Mouse (Mus musculus) urinary bladder, postnatal 4 days (tissue): ENCODE measurements around the gene Coq8b.

Experiments
- DNase-seq, 2 experiments: peaks; one replicate each; pipeline ENCODE4 v3.0.0; 2021 to 2022; ENCODE audit warnings: low spot score in 2 of 2

Gene Coq8b

DNA sequence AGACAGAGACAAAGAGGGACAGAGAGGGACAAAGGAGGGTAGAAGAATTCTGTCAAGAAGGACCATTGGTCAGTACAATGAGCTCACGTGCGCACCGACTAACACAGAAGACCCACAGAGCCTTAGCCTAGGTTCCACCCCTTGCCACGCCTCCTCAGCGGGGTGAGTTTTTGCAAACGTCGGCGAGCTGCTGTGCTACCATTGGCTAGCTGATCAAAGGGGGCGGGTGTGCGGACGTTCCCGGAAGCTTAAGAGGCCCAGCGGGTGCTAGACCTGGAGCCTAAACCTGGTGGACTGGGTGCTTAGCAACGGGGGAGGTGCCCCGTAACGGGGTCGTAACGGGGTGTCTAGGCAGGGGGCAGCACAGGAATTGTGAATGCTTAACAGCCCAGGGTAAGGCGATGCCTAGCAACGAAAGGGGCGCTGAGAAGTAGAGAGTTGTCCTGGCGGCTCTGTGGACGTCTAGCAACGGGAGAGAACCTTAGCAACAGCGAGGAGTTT, at the start of gene Coq8b:
Coq8b (plus strand) TSS at position 243 of the 501 bp plus-strand sequence.
- peak; percentile 88 to 95 for DNase-seq

DNA sequence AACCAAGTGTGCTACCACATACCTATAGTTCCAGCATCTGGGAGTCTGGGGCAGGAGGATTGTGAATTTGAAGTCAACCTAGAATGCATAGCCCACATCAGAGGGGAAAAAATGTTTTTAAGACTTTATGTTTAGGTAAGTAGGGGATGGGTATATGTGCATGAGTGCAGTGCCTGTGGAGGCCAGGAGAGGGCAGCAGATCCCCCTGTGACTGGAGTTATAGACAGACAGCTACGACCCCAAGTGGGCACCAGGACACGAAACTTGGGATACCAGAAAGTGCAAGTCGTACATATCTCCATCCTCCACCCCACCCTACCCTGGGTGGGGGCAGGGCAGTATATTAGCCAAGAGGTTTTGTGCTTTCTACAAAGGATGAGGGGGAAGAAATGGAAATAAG, 47.9 kb upstream of the Coq8b start:
- DNase-seq, result no peak

DNA sequence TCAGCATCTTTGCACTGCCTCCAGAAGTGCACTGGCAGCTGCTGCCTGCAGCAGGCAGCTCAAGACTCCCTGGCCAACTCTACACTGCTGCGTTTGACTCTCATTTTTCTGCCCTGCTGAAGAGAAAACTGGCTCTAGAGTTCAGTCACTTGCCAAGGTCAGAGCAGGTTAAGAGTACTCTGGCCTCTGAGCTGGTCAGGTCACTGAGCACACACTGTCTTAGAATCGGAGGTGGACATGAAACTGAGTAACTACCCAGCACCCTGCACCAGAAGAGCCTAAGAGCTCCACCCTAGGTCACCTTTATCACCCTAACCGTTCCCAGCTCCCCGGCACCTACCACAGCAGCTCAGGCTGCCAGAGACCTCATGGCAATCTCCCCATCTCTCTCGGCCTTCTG, 46.8 kb upstream of the Coq8b start:
- DNase-seq, result no peak

DNA sequence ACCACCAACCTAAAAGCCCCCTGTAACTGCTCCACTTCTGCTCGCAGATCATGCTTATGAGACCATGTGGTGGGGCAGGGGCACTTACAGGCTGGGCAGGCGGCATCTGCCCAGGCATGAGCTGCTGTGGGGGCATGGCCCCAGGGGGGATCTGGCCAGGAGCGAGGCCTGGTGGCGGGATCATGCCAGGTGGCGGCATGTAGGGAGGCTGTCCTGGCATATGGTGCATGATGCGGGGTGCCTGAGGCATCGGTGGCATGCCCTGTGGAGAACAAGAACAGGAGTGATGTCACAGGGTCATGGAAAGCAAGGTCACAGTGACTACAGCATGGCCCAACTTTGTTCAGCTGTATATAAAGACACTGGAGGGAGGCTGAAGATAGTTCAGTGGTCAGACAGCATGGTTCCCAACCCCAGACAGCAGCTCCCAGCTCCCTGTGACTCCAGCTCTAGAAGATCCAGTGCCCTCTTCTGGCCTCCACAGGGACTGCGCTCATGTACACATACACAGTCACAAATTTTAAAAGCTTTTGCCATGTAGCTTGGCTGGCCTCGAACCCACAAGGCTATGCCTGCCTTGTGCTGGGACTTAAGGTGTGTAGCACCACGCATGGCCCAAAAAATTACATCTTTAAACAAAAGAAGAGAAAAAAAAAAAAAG, 43.4 kb upstream of the Coq8b start:
- DNase-seq, result no peak

DNA sequence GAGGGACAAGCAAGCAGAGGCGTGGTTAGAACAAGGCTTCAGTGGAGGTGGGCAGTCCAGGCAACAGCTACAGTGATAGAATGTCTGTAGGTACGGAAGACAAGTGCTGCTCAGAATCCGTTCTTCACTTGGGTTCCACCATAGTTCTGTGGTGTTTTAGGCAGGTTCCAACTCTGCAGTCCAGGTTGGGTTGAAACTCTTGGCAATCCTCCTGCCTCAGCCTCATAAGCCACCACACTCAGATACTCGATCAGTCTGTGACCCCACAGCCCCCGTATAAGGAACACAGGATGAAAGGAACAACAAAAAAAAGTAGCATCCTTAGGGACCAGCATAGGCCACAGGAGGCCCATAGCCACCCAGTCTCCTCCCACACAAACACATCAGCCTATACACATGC, 40.4 kb upstream of the Coq8b start:
- no peak for DNase-seq

DNA sequence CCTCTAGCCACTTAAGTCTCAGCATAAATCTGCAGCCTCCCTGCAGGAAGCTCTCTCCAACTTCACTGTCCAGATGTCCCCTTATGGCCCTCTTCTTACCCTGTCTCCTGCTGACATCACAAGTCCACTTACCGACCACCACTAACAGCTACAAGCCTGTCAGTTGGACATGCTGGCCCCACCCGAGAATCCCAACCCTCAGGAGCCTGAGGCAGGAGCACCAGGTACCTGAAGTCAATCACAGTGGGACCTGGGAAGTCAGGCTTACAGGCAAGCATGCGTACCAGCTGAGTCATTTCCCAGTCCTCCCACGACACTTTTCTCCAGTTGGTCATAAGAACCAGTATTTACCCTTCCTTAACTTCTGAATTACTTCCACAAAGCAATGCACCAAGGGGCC, 39.1 kb upstream of the Coq8b start:
- DNase-seq, result no peak

DNA sequence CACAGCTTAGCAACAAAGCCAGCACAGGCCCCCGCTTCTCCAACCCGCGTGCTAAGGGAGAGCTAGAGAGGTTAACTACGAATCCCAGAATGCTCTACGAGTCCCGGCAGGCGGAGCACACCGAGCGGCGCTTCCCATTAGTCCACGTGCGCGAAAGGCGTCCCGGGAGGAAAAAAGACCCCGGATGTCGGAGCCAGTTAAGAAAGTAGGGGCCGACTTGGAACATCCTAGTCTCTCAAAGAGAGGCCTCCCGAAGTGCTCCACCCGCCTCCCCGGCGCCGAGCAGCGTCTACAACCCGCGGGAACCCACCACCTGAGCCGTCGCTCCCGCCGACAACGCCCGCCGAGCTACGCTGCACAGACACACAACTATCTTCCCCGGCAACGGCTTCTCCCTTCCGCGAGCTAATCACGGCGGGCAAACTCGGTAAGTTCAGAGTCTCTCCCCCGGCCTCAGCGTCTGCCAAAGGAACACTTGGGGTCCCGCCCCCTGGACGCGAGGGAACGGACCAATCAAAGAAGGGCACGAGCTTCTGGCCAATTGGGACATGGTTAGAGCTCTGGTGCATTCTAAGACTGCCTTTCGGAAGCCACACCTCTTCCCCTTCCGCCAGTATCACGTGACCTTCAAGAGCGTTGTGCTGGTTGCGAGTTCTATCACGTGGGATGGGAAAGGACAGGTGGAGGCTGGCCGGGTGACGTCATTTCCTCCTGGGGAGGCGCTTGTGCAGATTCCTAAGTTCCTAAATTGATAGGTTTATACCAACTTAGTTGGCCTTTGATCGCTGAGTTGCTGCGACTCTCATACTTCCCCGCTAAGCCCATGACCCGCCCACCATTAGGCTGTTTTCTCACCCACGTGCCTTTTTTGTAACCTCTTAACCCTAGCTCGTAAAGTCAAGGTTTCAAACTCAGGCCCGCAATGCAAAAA, 36.9 kb upstream of the Coq8b start, which contains the start of the genes BC024978 and Snrpa:
BC024978 (plus strand) TSS at position 101 of the 931 bp plus-strand sequence.
Snrpa (minus strand) TSS at position 591 of the 931 bp plus-strand sequence.
- peak; percentile 95 to 96 for DNase-seq

DNA sequence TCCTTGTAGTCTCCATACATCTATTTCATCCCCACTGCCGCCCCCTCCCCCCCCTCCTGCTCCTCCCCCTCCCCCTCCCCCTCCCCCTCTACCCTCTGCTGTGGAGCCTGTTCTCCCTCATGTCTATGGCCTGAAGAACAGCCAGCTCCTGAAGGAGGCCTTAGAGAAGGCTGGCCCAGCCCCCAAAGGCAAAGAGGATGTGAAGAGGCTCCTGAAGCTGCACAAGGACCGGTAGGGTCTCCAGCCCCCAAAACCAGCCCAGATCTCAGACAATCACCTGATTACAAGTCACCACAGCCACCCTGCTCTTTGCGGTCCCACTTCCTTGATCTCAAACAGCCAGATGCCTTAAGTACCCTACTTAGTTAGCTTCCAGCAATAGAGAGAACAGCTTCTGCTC, 35.7 kb upstream of the Coq8b start:
- no peak for DNase-seq

DNA sequence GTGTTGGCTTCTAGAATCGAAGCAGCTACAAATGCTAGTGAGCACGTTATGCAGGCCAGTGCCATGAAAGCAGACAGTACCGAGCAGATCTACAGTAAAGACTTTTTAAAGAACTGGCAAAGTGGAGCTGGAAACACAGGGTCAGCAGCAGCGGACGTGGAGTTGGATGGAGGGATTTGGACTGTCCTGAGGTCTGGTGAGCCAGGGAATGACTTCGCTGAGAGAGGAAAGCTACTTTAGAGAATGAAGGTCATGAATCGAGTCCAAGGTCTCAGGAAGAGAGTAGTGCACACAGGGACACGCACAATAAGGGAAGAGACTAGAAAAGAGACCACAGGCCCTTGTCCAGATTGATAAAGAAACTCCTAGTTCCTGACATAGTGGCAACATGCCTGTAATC, 35.2 kb upstream of the Coq8b start:
- no peak for DNase-seq

DNA sequence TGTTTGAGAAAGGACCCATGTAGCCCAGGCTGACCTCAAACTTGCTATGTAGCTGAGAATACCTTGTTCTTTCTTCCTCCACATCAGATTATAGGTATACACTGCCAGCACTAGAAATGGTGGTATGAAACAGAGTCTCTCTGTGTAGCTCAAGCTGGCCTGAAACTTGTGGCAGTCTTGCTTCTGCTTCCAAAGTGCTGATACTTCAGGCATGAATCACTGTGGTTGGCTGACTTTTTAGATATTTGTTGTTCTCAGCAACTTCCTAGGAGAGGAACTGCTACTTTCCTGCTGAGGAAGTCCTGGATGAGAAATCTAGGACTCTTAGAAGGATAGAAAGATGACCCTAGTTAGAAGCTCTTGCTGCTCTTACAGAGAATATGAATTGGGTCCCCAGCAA, 34.5 kb upstream of the Coq8b start:
- DNase-seq, result no peak

DNA sequence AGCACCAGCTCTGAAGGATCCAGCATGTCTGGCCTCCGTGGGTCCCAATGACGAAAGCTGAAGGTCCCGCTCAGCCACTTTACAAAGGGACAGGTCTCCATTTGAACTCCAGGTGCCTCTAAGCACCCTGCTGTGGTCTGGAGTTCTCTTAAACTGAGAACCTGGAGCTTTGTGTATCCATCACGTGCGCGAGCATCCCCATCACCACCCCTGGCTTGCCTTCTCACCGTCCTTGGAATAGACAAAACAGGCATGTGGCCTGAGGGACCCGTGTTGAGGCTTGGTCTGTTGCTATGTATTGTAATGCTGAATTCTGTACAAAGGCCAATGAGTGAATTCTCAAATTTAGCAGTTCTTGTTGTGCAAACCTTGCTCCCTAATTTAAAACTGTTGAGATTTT, 34.0 kb upstream of the Coq8b start:
- no peak for DNase-seq

DNA sequence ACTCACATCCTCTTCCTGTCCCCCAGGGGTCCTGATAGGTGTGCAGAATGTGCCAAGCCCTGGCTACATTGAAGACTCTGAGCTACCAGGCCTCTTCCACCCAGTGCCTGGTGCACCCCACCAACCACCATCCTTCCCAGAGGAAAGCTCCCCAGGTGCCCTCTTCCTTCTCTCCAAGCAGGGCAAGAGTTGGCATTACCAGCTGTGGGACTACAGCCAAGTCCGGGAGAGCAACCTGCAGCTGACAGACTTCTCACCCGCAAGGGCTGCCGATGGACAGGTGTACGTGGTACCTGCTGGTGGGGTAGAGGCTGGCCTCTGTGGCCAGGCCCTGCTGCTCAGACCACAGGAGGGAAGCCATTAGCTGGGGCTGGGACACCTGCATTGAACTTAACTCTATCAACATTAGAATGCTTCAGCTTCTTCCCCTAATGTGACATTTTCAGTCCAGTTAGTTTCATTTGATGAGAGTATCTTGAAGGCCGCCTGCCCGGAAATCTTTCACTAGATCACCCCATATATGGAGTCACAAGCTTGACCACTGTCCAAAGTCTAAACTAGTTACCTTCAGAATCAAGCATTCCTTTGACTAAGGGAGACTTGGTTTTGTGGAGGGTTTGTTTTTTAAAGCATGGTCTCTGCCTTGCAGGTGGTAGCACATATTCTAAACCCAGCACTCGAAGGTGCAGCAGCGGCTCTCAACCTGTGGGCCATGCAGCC, 28.9 kb upstream of the Coq8b start:
- no peak for DNase-seq

DNA sequence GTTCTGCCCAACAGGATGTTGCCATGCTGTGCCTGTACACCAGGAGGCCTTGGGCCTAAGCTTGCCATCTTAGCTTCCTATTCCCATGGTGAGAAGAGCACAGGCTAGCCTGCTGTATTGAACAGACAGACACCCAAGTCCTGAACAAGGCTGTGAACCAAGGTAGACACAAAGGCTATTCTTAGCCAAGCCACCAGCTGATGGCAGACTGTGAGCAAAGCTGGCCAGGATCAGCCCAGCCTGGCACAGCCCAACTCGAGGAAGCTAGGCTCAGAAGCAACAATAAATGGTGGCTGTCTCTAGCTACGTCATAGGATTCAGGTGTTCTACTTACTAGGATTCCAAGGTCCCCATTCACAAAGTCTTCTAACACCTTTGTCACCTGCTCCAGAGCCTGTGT, 20.2 kb upstream of the Coq8b start:
- no peak for DNase-seq

DNA sequence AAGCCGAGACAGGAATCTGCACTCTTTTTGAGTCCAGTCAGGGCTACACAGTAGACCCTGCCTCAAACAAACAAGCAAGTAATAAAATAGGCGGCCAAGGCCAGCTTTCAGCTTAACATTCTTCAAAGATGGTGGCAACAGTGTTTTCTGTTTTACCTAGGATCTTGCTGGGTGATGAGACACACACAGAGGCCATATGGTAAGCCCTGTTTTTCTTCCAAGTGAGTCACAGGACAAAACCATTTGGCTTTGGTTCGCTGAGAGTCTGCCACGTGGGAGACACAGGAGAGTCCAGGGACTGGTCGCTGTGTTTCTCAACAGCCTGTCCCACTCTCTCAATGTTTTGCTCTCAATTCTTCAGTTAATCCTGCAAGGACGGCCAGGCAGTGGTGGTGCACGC, 14.2 kb upstream of the Coq8b start:
- DNase-seq, result no peak

DNA sequence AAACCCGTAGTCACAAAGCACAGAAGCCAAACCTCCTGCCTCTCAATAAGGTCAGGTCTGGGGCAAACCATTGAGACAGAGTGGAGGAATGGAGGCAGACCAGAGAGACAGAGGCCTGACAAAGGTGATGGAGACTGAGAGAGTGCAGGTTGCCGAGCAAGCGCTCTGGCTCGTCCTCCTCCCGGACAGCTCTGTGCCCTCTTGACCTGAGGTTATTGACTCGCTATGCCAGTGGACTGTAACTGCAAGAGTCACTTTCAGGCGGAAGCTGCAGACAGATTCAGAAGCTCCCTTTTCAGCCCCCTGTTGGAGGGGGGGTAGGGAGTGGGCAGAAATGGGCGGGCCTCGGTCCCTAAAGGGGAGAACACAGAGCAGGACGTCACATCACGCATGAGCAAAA, 12.9 kb upstream of the Coq8b start:
- DNase-seq, result no peak

DNA sequence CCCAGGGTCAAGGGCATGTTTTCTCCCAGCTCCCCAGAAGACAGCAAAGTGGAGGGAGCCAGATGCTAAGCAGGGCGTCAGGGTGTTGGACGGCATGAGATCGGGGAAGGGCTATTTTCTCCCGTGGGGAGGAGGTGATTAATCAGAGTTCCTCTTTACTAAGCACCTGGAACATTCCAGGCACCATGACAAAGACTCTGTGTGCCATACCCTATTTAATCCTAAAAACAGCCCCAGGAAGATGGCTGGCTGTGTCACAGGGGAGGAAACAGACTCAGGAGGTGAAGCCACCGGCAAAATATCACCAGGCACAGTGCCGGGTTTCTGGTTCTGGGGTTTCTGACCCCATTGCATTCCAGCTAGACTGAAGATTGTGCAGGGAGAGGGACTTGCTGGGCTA, 10.9 kb upstream of the Coq8b start:
- DNase-seq, result no peak

DNA sequence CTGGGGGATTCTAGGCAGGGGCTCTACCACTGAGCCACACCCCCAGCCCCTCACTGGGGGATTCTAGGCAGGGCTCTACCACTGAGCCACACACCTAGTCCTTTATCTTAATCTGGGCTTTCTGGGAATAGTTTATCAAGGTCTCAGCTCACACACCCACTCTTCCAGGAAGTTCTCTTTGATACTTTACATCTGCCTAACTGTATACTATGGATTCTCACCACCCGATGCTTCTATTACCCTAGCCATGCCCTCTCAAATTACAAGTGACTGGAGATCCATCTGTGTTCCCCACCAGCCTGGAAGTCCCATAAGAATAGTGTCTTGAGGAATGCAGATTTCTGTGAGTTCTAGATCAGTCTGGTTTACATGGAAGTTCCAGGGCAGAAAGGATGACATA, 10.3 kb upstream of the Coq8b start:
- no peak for DNase-seq

DNA sequence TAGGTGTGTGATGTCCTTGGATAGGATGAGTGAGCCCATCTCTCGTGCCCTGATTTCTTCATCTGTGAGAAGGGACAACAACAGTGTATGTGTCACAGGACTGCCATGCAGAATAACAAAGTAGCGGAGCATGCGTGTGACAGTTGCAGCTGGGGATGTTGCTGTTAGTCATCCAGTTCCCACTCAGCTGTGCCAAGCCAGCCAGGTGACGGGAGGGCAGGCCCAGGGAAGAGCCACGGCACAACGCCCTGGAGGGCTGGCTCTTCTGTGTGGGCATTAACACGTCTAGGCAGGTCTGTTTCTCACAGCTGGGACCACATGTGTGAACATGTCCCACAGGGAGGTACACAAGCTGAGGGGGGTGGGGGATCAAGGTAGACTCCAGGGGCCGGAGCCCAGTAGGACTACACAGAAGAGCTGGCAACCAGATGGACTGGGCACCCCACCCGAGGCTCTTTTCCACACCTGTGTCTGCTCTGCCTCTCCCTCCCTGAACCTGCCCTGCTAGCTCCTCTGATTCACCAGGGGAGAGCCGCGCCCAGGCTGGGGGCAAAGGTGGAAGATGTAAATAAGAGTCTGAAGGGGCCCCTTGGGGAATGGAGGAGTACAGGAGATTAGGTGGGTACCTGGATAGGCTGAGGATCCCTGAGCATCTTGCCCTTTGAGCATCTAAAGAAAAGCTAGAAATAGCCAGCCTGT, 7.8 kb upstream of the Coq8b start:
- DNase-seq, result no peak

DNA sequence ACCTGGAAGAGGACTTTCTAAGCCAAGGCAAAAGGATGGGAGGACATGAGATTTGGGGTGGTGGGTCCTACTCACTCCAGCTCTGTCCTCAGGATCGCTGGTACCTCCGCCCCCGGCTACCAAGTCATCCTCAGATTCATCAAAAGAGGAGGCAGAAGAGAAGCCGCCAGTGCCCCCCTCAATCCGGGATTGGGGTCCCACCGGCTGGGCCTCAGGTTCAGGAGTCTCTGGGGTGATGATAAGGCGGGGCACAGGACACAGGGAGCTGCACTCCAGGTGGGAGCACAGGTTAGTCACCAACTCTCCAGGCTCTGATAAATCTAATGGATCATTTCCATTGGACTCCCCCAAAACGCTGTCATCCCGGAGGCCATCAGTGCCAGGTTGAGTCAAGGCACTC, 5.5 kb upstream of the Coq8b start:
- DNase-seq, result no peak

DNA sequence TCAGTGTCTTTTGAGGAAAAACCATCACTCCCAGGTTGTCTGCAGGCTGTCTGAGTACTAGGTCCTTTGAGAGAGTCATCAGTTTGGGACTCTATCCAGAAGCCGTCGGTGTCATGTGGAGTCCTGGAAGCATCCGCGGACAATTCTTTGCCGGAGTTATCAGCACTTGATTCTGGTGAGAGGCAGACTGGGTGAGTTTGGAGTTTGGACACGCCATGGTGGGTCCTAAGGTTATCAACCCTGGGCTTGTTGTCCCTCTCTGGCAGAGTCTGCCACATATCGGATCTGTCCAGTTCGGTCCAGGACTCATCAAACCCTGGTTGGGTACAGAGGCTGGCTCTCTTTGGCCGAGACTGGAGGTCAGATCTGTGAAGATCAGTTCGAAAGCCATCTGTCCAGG, 5.1 kb upstream of the Coq8b start:
- no peak for DNase-seq

DNA sequence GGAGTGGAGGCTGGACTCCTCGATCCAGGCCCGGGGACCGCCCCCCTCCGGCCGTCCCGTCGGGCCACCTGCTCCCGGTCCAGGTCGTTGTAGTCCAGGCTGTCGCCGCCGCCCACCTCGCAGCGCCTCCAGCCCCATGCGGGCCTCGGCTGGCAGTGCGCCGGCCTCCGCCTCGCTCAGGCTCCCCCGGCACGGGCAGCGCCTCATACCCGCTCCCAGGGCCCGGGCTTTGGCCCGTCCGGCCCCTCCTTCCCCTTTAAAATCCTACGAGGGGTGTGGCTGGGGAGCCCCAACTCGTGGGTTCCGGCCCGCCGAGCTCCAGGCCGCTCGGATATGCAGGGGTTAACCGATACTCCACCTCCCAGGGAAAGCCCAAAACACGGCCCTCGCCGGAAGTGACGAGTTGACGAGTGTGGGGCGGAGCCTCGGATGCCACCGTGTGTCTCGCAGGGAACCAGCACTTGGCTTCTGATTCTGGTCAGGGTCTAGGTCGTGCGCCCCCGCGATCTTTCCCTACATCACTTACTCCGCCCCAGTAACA, 4.5 kb upstream of the Coq8b start, which contains the start of gene Itpkc:
Itpkc (minus strand) TSS at position 381 of the 541 bp plus-strand sequence.
- peak; percentile 89 to 94 for DNase-seq
